In the genomic region with DNA sequence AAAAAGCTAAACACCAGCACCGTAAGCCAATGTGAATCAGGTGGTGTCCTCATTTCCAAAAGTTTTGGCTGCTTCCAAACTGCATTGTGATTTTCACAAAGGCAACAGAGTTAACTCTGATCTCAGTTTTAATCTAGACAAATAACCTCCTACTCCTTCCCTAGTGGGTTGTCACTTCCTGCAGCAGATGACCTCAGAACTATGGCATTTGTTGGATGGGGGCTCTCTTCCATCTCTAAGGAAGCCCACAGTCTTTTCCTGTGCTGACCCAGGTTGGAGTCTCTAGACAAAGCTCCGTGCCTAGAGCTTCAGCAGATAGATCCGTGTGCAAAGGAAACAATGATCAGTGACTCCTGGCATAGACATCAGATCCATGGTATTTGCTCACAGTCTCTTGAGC, we compare ENCODE assay signal across 17 mouse cellular contexts. TPM values are rescaled to one million over a fixed set of nuclear protein-coding genes. Genes with fewer than 3 reads are reported as not detected.
A peak's percentile ranks its signal among the peaks of the same experiment; 100 is the strongest.
DNase-seq lines count a peak whose midpoint lies in the region; ATAC-seq and TF ChIP-seq lines count a peak whose summit lies in the region.
"Had no signal": no experiment of that assay in that cellular context is flagged by ENCODE, and none has a peak within 500 bp of the region (broad histone marks: within the 10 kb centered on the region; RNA-seq: fewer than 3 reads in every experiment).

No protein-coding gene starts in this region.

- H3K4me3 ChIP-seq in liver, embryonic 11.5 days (ENCODE audit: low read depth, low read length): no peak overlapping the region
- no peak overlapping the region for H3K4me3 ChIP-seq in brown adipose tissue, adult 24 weeks (ENCODE audit: insufficient read depth, low read depth, low read length)
- no peak overlapping the region for H3K4me3 ChIP-seq in heart, postnatal 0 days (ENCODE audit: low read depth, low read length)
- H3K4me3 ChIP-seq in liver, embryonic 16.5 days (ENCODE audit: low read depth, low read length): no peak overlapping the region
- H3K4me3 ChIP-seq in forebrain, postnatal 0 days (ENCODE audit: low read depth, low read length): no peak overlapping the region
- H3K4me3 ChIP-seq: forebrain, embryonic 13.5 days; gastrocnemius, adult 2 months; limb, embryonic 13.5 days; neural tube, embryonic 15.5 days had no signal

- no peaks in the 10 kb centered on the region for H3K36me3 ChIP-seq in liver, embryonic 11.5 days (ENCODE audit: control insufficient read depth, insufficient read depth, low read length)
- no peaks in the 10 kb centered on the region for H3K36me3 ChIP-seq in heart, postnatal 0 days (replicated peaks; ENCODE audit: control insufficient read depth, insufficient read depth, low read length)
- H3K36me3 ChIP-seq in liver, embryonic 16.5 days (ENCODE audit: control insufficient read depth, insufficient read depth): no peaks in the 10 kb centered on the region
- H3K36me3 ChIP-seq in forebrain, postnatal 0 days (ENCODE audit: insufficient read depth): no peaks in the 10 kb centered on the region
- H3K36me3 ChIP-seq: G1E; limb, embryonic 13.5 days; neural tube, embryonic 15.5 days had no signal

- DNase-seq in liver, embryonic 11.5 days (ENCODE audit: low spot score): no peak
- no peak for DNase-seq in liver
- no peak for DNase-seq in heart, postnatal 0 days (ENCODE audit: low spot score)
- DNase-seq in forebrain, postnatal 0 days: no peak
- DNase-seq in layer of hippocampus, adult 11-12 months (ENCODE audit: low spot score): no peak
- DNase-seq: cerebellum, adult 18-20 months; gastrocnemius, adult 2 months; kidney, postnatal 4 days; spleen, adult 18-20 months; thymus, postnatal 4 days had no signal

- no peak for TF ChIP-seq CTCF in heart, postnatal 0 days (IDR thresholded peaks at IDR 0.05; ENCODE audit: low read depth)
- TF ChIP-seq CTCF in forebrain, postnatal 0 days (IDR thresholded peaks at IDR 0.05; ENCODE audit: low read depth): no peak

- ATAC-seq in liver, embryonic 11.5 days (replicated peaks; ENCODE audit: low FRiP score): no peak
- peak; percentile 67 for ATAC-seq in heart, postnatal 0 days (ENCODE audit: insufficient read depth, low read depth)
- ATAC-seq in liver, embryonic 16.5 days (ENCODE audit: low read depth): no peak
- no peak for ATAC-seq in forebrain, postnatal 0 days
- ATAC-seq: forebrain, embryonic 13.5 days; intestine, postnatal 0 days had no signal

- no peak for TF ChIP-seq EP300 in heart, postnatal 0 days (IDR thresholded peaks at IDR 0.05; ENCODE audit: low read depth)

- peaks cover 23% of the 10 kb centered on the region for H3K4me1 ChIP-seq in liver, embryonic 11.5 days (replicated peaks; ENCODE audit: control insufficient read depth, insufficient read depth, low read length)
- peaks cover 16% of the 10 kb centered on the region; the same call in 1 of the 2 replicates for H3K4me1 ChIP-seq in brown adipose tissue, adult 24 weeks (ENCODE audit: control insufficient read depth, insufficient read depth, insufficient read length, low read length)
- no peaks in the 10 kb centered on the region for H3K4me1 ChIP-seq in heart, postnatal 0 days (ENCODE audit: control insufficient read depth, insufficient read depth)
- H3K4me1 ChIP-seq in liver, embryonic 16.5 days (ENCODE audit: control insufficient read depth, low read depth, low read length): peaks cover 27% of the 10 kb centered on the region
- no peaks in the 10 kb centered on the region for H3K4me1 ChIP-seq in forebrain, postnatal 0 days (ENCODE audit: insufficient read depth)
- H3K4me1 ChIP-seq: forebrain, embryonic 13.5 days; neural tube, embryonic 15.5 days had no signal

- no peaks in the 10 kb centered on the region for H3K27me3 ChIP-seq in liver, embryonic 11.5 days (replicated peaks; ENCODE audit: control insufficient read depth, insufficient read depth, low read length)
- no peaks in the 10 kb centered on the region for H3K27me3 ChIP-seq in heart, postnatal 0 days (ENCODE audit: control insufficient read depth, insufficient read depth, low read length)
- H3K27me3 ChIP-seq in liver, embryonic 16.5 days (ENCODE audit: control insufficient read depth, insufficient read depth, low read depth, low read length): no peaks in the 10 kb centered on the region
- H3K27me3 ChIP-seq in forebrain, postnatal 0 days (ENCODE audit: insufficient read depth, low read length): no peaks in the 10 kb centered on the region
- H3K27me3 ChIP-seq: forebrain, embryonic 13.5 days; limb, embryonic 13.5 days; neural tube, embryonic 15.5 days had no signal

- no peaks in the 10 kb centered on the region for H3K9me3 ChIP-seq in liver, embryonic 11.5 days (ENCODE audit: control insufficient read depth, low read length)
- no peaks in the 10 kb centered on the region for H3K9me3 ChIP-seq in heart, postnatal 0 days (replicated peaks; ENCODE audit: control insufficient read depth, low read length)
- no peaks in the 10 kb centered on the region for H3K9me3 ChIP-seq in liver, embryonic 16.5 days (replicated peaks; ENCODE audit: control insufficient read depth, low read length)
- no peaks in the 10 kb centered on the region for H3K9me3 ChIP-seq in forebrain, postnatal 0 days (ENCODE audit: low read length)
- H3K9me3 ChIP-seq: forebrain, embryonic 13.5 days; limb, embryonic 13.5 days; neural tube, embryonic 15.5 days had no signal

- WGBS in liver, embryonic 11.5 days: 54% methylated on average over 3 of the region's 3 CpGs
- 45% methylated on average over 3 of the region's 3 CpGs for WGBS in heart, postnatal 0 days
- WGBS in liver, embryonic 16.5 days (ENCODE audit: insufficient replicate concordance): 41% methylated on average over 3 of the region's 3 CpGs
- 80% methylated on average over 3 of the region's 3 CpGs for WGBS in forebrain, postnatal 0 days

- H3K4me2 ChIP-seq in liver, embryonic 11.5 days: no peak overlapping the region; the same call in 1 of the 2 replicates
- no peak overlapping the region for H3K4me2 ChIP-seq in heart, postnatal 0 days (ENCODE audit: low read depth, low read length)
- peak overlapping the region; percentile 14; the same call in 1 of the 2 replicates for H3K4me2 ChIP-seq in liver, embryonic 16.5 days (ENCODE audit: low read depth, low read length)
- H3K4me2 ChIP-seq in forebrain, postnatal 0 days (ENCODE audit: low read depth): no peak overlapping the region
- H3K4me2 ChIP-seq: forebrain, embryonic 13.5 days; limb, embryonic 13.5 days; neural tube, embryonic 15.5 days had no signal

- H3K27ac ChIP-seq in liver, embryonic 11.5 days (ENCODE audit: low read depth, low read length): peak overlapping the region; percentile 82
- H3K27ac ChIP-seq in brown adipose tissue, adult 24 weeks (replicated peaks; ENCODE audit: low read depth, low read length): peak overlapping the region; percentile 72
- peak overlapping the region; percentile 15; the same call in 1 of the 2 replicates for H3K27ac ChIP-seq in heart, postnatal 0 days (ENCODE audit: low read depth)
- peak overlapping the region; percentile 84 for H3K27ac ChIP-seq in liver, embryonic 16.5 days (ENCODE audit: low read length)
- H3K27ac ChIP-seq in forebrain, postnatal 0 days (ENCODE audit: low read depth, low read length): no peak overlapping the region
- H3K27ac ChIP-seq: forebrain, embryonic 13.5 days; gastrocnemius, adult 2 months; limb, embryonic 13.5 days; neural tube, embryonic 15.5 days had no signal

- peak overlapping the region; percentile 30 for H3K9ac ChIP-seq in liver, embryonic 11.5 days (ENCODE audit: low read depth, low read length)
- no peak overlapping the region for H3K9ac ChIP-seq in heart, postnatal 0 days (replicated peaks; ENCODE audit: low read depth, low read length)
- H3K9ac ChIP-seq in liver, embryonic 16.5 days (ENCODE audit: low read depth, low read length): no peak overlapping the region
- no peak overlapping the region for H3K9ac ChIP-seq in forebrain, postnatal 0 days
- H3K9ac ChIP-seq: forebrain, embryonic 13.5 days; limb, embryonic 13.5 days; neural tube, embryonic 15.5 days had no signal

RNA-seq across cellular contexts. Expression of a gene that starts 31.1 kb away (rescaled TPM):
- 24.5 and 26.0 TPM in 2 replicates for polyA plus RNA-seq in liver, embryonic 11.5 days (2014; fragmentation: Nextera tagmentation; extraction: Ambion mirVana)
- polyA plus RNA-seq in brown adipose tissue, adult 24 weeks (2012; ENCODE audit: insufficient read depth, insufficient read length, missing spikeins): 4.6 and 4.7 TPM in 2 replicates
- 47.8 and 49.7 TPM in 2 replicates for total RNA-seq in heart, postnatal 0 days (2014; rRNA removed; ENCODE audit: low replicate concordance)
- 17.6 and 17.7 TPM in 2 replicates for polyA plus RNA-seq in heart, postnatal 0 days (2015; fragmentation: Nextera tagmentation; extraction: Ambion mirVana)
- polyA plus RNA-seq in liver, embryonic 16.5 days (2015; fragmentation: Nextera tagmentation; extraction: Ambion mirVana): 8.4 and 9.5 TPM in 2 replicates
- 79.2 and 84.2 TPM in 2 replicates for total RNA-seq in forebrain, postnatal 0 days (2014; rRNA removed)
- polyA plus RNA-seq in forebrain, postnatal 0 days (2015; fragmentation: Nextera tagmentation; extraction: Ambion mirVana): 40.3 and 43.8 TPM in 2 replicates
